Mouse (Mus musculus) liver, postnatal 0 days (tissue): ENCODE measurements at regions not wholly inside any gene's neighbourhood (a gene's known extent, or its start where the extent isn't known, plus 50 kb on each side); places are given as distances from the start of the nearest gene placed in this dataset.

Experiments
- CTCF ChIP-seq: sonication (generic); IDR thresholded peaks from 2 replicates; pipeline ENCODE4 v1.5.1; 2016; ENCODE audit warnings: antibody characterized with exemption, low read depth
- EP300 ChIP-seq: IDR thresholded peaks from 2 replicates; pipeline ENCODE4 v1.6.1; 2016; ENCODE audit warnings: antibody characterized with exemption, low read depth, mild to moderate bottlenecking

- TF ChIP-seq CTCF (no peak), EP300 (no peak)
These were observed 179.2 kb downstream of the Emp1 start for GRCm38 (mm10) chr6:135541566-135541965.
